Mouse (Mus musculus): ENCODE data around the gene Hist1h1d. TPM values are rescaled to one million over a fixed set of nuclear protein-coding genes. Genes with fewer than 3 reads are reported as not detected.
"Not testable (repeated sequence)": the region's sequence is repeated elsewhere in the genome, so short reads cannot be mapped to it uniquely, and the experiment has no call there.

Gene Hist1h1d
- polyA plus RNA-seq, 1 experiment = 0.89 TPM

DNA sequence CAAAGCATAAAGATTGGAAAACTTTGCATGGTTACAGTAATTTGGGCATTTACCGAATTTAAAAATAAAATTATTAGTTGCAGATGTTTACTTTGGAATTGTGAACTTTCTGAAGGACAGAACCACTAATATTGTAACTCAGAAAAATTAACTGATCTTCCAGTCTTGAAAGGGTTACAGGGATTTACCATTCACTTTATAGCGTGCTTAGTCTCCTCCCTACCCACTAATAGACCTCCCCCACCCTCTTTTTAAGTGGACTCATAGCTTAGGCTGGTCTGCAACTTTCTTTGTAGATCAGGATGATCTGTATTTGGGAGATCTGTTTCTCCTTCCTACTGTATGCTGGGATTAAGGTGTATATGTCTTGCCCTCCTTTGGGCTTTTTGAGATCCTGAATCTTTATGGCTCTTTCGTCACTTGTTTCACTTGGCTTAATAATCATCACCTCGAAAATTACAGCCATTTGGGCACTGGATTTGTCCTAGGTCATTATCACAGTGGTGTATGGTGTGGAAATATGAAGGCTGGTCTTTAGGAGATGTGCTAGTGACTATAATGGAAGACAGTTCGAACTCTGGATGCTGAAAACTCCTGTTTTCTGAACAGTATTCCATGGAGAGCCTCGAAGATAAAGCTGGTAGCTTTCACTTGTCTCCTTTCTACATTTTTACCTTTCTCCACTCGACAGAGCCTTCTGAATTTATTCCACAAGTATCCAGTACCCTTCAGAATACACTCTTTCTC is 16.8 kb upstream of the Hist1h1d start:
- no peak for TF ChIP-seq GATA1 (IDR thresholded peaks at IDR 0.05; ENCODE audit: low read length)

DNA sequence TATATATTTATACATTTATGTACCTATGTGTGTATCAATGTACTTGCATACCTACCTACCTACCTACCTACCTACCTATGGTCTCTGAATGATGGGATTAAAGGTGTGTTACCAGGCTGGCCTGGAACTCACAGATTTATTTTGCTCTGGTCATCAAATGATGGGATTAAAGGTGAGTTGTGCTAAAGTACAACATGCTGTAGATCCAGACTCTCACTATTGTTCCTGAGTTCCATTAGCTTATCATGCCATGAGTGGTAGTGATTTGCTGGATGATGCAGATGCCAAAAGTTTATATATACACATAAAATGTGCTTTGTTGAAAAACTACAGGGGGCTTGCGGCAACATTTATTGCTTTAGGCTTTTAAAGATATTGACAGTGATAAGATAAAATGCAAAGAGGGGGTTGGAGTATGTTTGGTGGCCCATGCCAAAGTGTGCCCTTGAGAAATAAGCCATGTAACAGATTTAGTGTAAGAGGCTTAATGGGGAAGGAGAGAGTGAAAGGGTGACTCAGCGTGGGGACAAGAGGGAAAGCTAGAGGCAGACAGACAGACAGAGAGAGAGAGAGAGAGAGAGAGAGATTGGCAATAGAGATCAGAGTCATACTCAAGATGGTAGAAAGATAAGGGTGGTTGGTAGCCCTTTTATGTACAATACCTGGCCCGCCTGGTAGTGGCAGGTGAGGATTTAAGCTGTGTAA is 15.9 kb upstream of the Hist1h1d start:
- TF ChIP-seq GATA1 (IDR thresholded peaks at IDR 0.05; ENCODE audit: low read length) = no peak

DNA sequence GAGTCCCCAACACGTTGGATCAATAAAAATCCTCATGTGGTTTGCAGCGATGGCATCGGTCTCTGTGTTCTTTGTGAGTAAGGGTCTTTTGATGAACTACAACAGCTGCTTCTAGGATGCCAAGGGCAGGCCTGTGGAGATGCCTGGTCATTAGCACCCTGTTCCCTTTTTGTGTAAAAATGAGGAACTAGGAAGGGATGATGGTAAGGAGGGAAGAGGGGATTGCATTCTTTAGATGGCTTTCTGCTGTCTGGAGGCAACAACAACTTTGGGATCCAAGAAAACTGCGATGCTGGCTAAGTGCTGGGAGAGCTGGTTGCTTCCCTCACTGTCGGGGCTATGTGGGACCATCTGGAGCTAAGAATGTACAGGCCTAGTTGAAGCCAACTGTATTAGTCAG is 14.8 kb upstream of the Hist1h1d start:
- TF ChIP-seq GATA1 (IDR thresholded peaks at IDR 0.05; ENCODE audit: low read length) = no peak

DNA sequence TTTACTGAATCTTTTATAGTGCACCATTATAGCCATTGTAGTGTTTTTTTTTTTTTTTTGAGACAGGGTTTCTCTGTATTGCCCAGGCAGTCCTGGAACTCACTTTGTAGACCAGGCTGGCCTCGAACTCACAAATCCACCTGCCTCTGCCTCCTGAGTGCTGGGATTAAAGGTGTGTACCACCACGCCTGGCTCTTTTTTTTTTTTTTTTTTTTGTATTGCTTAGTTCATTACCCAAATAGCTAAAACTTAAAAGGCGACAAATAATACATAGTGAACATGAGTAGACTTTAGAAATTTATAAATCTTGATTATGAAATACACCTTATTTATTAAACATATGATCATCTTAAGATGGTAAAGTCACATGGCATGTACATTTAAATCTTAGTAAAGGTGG is 11.6 kb upstream of the Hist1h1d start:
- TF ChIP-seq GATA1 (IDR thresholded peaks at IDR 0.05; ENCODE audit: low read length) = no peak

DNA sequence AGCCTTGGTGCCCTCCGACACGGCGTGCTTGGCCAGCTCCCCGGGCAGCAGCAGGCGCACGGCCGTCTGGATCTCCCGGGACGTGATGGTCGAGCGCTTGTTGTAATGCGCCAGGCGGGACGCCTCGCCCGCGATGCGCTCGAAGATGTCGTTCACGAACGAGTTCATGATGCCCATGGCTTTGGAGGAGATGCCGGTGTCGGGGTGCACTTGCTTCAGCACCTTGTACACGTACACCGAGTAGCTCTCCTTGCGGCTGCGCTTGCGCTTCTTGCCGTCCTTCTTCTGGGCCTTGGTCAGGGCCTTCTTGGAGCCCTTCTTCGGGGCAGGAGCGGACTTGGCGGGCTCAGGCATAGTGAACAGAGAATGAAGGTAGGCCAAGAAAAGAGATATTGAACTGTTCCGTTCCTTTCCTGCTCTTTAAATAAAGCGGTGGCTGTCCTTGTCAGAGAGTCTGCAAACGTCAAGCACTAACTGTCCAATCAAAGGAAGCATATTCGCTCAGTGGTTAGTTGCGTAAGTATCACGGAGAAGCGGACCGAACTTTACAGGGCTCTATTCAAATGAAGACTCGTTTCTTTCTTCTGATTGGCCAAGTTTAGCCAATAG is 10.0 kb upstream of the Hist1h1d start, which contains the start of gene Hist1h2bh:
Hist1h2bh (minus strand) TSS at position 394 of the 609 bp plus-strand sequence.
- TF ChIP-seq GATA1 (IDR thresholded peaks at IDR 0.05; ENCODE audit: low read length) = not testable (repeated sequence)

DNA sequence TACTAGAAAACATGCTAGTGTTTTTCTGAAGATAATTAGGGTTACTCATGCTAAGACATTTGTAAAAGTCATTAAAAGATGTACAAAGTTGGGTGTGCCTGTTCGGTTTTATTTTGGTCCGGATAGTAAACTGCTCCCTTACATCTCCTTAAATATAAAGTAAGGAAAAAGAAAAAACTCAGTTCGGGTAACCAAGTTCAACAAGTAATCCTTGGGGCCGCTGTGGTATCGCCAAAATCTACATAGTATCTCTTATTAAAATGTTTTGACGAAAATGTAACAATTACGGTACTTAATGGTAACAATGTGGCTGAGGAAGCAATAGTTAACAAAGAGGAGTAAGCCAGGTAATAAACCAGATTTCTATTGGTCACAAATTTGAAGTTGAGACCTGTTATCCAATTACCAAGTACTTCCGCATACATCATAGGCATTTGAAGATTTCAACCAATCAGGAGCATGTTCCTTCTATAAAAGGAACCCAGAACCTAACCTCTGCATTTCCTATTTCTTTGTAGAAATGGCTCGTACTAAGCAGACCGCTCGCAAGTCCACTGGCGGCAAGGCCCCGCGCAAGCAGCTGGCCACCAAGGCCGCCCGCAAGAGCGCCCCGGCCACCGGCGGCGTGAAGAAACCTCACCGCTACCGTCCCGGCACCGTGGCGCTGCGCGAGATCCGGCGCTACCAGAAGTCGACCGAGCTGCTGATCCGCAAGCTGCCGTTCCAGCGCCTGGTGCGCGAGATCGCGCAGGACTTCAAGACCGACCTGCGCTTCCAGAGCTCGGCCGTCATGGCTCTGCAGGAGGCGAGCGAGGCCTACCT is 8.9 kb upstream of the Hist1h1d start, which contains the start of gene Hist1h3f:
Hist1h3f (plus strand) TSS at position 88 of the 822 bp plus-strand sequence.
- no peak for TF ChIP-seq GATA1 (IDR thresholded peaks at IDR 0.05; ENCODE audit: low read length)

DNA sequence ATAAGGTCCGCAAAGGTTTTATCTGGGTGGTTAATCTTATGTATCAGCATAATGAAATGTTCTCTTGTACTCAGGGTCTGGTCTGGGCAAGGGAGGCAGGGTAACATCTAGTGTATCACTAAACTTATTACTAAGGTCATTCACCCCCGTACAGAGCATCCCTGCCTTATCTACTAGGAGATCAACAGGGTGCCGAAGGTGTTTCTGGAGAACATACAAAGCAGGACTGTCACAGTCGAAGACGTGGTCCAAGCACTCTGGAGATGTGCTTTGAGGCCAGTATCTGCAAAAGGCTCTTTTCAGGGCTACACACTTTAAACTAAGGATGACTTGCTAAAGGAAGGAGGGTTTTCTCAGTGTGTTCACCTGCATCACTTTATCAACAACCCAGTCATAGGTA is 6.4 kb upstream of the Hist1h1d start:
- peak; percentile 32 for TF ChIP-seq GATA1 (IDR thresholded peaks at IDR 0.05; ENCODE audit: low read length)

DNA sequence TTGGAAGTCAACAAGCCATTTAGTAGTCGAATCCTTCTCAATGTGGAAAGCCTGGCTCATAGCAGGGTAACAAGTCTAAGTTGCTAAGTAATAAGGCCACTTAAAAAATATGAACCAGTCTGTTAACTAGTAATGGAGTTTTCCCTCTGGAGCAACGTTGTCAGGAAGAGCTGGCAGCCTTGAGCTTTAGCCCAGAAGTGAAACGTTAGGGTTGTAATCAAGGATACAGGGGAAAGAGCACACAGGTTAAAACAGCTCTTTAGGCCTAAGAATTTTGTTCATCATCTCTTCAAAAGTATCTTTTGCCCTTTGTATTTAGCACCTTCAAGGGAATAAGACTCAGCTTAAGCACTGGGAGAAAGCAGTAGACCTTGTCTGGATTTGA is 2.3 kb upstream of the Hist1h1d start:
- TF ChIP-seq GATA1 (IDR thresholded peaks at IDR 0.05; ENCODE audit: low read length) = no peak

DNA sequence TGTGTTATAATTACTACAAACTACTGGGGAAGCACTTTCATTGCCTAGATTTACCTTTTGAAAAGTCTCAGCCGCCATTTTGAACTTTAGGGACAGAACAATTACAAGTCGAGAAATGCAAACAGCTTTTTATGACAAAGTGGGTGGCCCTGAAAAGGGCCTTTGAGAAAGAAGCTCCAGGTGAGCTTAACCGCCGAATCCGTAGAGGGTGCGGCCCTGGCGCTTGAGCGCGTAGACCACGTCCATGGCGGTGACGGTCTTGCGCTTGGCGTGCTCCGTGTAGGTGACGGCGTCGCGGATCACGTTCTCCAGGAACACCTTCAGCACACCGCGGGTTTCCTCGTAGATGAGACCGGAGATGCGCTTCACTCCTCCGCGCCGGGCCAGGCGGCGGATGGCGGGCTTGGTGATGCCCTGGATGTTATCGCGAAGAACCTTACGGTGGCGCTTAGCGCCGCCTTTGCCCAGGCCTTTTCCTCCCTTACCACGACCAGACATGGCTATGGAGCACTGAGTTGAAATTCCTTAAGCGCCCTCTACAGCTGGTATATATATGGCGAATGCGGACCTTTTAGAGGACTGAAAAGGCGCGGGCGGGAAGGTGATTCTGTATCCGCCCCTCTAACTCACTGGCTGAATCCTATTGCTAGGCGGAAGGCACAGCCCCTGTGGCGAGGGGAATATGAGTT is 1.8 kb upstream of the Hist1h1d start, which contains the start of gene Hist1h4f:
Hist1h4f (minus strand) TSS at position 503 of the 689 bp plus-strand sequence.
- not testable (repeated sequence) for TF ChIP-seq GATA1 (IDR thresholded peaks at IDR 0.05; ENCODE audit: low read length)

DNA sequence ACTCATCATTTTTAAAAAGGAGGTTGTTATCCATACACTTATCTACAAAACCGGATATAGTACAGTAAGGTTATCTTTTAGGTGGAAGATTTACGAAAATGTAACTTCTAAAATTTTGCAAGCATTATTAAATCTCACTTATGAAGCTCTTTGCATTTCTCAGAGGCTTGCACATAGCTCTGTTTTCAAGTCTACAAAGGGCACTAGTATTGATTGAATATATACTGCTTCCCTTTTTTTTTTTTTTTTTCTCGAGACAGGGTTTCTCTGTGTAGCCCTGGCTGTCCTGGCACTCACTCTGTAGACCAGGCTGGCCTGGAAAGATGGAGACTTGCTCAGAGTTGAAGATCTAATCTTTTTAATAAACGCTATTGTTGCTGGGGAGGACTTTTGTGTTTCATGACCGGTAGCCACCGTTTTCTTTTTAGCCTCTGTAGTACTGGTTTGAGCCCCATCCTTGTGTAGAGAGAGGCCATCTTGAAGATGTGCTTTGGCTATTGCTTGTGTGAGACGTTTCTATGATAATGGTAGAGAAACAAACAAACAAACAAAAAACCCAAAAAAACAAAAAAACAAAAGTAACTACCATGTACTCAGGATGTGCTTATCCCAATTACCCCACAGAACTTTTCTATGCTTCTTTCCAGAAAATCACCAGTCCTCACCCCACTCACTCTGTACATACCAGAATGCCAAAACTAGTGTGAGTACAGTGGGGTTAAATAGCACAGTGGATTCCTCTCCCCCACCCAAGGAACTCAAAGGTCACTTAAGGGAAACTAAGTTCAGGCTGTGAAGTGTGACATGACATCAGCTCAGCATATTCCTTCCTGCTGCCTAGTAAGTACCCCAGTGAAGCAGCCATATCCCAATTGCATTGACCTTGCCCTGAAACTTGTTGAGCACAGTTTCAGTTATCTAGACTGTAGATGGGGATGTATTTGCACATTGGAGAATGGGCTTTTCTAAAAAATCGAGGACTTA is 839 bp upstream of the Hist1h1d start:
- TF ChIP-seq GATA1 (IDR thresholded peaks at IDR 0.05; ENCODE audit: low read length) = no peak

DNA sequence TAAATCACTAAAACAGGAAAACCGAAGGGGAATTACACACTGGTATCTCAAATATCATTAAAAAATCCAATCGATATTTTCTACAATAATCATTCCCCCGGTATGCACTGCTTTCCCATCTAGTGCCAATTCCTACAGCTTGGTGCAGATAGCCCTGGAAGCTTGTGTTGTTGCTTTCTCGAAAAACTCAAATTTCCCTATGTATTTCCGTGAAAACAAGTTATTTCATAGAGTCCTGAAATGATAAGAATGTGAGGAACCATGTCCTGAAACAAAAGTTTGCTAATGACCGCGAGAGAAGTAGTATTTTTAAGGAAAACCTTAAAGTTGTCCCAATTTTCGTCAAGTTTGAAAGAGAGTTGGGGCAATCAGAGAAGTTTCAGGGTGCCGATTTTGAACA is 1.3 kb downstream of the Hist1h1d start:
- no peak for TF ChIP-seq GATA1 (IDR thresholded peaks at IDR 0.05; ENCODE audit: low read length)

DNA sequence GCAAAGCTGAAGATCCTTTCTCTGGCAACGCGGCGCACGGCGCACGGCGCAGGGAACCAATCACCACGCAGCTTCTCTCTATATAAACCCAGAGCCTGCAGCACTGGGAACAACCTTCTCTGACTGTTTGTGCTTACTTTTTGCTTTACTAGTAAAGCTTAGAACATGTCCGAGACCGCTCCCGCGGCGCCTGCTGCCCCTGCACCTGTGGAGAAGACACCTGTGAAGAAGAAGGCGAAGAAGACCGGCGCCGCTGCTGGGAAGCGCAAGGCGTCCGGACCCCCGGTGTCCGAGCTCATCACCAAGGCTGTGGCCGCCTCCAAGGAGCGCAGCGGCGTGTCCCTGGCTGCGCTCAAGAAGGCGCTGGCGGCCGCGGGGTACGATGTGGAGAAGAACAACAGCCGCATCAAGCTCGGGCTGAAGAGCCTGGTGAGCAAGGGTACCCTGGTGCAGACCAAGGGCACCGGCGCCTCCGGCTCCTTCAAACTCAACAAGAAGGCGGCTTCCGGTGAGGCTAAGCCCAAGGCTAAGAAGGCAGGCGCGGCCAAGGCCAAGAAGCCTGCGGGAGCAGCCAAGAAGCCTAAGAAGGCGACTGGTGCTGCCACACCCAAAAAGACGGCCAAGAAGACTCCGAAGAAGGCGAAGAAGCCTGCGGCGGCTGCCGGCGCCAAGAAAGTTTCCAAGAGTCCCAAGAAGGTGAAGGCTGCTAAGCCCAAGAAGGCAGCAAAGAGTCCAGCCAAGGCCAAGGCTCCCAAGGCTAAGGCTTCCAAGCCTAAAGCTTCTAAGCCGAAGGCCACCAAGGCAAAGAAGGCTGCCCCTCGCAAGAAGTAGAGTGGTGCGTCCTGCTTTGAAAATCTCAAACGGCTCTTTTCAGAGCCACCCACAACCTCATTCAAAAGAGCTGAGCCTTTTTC is 2.1 kb downstream of the Hist1h1d start:
- no peak for TF ChIP-seq GATA1 (IDR thresholded peaks at IDR 0.05; ENCODE audit: low read length)

Data from G1E-ER4 (cell line).